Mouse (Mus musculus) fibroblast of lung, adult 2 months (primary cell): ENCODE measurements around the gene Ufc1.
"Not testable (repeated sequence)": the region's sequence is repeated elsewhere in the genome, so short reads cannot be mapped to it uniquely, and the experiment has no call there.

Source experiments
- DNase-seq: peaks from one replicate; pipeline ENCODE4 v3.0.0-alpha.2; 2011; ENCODE audit warnings: low read depth

Gene Ufc1

DNA sequence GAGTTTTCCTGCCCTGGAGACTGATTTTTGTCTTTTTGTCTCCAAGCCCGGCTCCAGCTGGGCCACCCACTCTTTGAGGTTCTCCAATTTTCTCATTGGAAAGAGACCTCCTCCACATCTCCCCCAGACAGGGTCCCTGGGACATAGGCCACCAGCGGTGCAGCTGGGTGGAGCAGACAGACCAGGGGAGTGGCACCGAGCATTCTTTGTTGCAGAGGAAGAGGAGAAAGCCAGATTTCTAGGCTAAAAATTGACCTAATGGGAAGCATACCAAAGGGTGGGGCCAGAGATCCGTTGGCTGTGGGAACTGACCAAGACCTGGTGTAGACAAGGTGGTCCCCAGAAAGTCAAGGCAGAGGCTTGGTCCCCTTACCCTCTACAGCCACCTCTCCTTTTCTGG, 46.9 kb downstream of the Ufc1 start:
- no peak for DNase-seq

DNA sequence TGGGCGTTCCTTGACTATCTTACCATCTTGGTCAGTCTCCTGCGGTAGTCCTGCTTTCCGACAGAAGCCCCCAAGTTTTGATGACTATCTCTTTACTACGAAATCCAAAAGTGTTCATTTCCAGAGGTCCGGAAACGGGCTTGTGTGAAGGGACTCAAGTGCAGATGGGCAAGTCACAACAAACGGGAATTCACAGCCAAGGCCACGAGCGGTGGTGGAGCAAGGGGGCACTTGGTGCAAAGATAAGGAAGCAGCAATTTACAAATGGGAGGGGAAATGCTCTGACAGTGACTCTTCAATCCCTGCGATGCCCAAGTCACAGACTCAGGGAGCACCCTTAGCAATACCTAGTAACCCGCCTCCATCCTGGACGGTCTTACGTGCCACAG, 47.4 kb downstream of the Ufc1 start:
- DNase-seq: no peak

DNA sequence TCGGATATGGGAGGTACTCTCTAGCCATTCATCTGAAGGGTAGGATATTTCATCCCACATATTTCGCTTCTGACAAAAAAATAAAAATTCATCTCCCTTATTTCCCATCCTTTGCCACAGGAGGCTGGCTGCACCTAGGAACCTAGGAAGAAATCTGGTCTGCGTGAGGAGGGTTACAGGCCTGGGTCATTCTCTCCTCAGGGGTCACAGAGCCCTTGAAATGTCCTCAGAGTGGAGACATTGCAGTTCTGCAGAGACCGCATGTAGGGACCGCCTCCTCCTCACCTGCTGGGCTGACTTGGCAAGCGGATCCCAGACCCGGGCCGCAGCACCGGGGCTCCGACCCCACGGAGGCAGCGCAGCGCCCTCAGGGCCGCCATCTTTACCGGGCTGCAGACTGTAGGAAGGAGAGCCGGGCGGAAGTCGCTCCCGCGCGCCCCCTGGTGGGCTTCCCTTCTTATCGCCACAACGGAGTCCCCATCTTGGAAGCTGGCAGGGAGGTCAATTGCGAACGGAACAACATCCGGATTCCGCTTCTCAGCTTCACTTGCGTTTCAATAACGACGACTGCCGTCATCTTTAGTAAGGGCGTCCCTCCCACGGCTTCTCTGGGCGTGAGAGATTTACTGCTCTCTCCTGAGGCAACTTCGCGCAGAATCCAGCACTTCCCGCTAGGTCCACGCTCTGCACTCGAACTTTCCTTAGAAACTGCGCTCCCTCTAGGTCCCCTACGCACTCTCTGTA, 47.9 kb downstream of the Ufc1 start:
- peak; percentile 99 for DNase-seq

DNA sequence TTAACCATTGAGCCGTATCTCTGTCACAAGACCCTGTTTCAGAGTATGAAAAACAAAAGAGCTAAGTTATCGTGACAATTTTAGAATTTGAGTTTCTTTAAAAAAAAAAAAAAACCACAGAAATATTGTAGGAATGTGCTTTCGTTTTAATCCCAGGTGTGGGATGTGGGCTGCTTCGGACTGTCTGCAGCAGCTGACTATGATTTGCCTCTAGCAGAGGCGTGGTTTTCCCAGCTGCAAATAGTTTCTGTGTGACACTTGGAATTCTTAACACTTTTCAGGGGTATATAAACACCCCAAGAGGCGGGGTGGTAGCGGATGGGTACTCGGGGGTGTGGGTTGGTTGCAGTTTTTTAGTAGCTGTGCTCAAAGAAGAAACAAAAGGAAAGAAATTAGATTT, 49.5 kb downstream of the Ufc1 start:
- DNase-seq: no peak

DNA sequence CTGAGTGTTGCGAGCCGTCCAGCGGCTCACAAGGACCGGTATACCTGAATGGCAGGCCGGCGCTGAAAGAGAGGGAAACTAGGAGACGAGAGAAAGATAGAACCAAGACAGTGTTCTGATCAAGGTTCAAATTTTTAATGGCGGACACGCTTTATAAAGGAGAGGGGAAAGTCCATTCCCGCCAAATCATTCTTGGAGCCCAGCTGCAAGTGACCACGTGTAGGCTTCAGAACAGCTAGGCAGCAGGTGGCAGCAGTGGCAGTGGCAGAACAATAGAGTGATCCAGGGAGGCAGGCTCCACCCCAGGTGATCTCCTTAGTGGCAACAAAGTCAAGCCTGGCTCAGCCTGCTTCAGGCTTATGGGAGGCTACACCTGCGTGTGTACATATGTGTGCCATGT, 52.9 kb downstream of the Ufc1 start:
- DNase-seq: not testable (repeated sequence)

DNA sequence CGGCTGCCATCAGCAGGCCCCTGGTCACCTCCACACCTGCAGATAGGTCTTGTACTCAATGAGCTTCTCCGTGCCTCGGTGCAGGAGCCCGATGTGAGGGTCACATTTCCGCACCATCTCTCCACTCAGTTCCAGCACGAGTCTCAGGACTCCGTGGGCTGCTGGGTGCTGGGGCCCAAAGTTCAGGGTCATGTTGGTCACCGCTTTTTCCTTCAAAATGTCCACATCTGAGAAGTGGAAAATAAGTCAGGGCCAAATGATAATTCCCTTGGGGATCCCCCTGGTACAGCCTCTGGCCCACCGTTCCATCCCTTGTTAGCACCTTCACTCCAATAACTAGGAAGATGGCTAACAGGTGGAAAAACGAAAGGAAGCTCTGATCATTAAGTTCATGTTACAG, 53.9 kb downstream of the Ufc1 start:
- no peak for DNase-seq

DNA sequence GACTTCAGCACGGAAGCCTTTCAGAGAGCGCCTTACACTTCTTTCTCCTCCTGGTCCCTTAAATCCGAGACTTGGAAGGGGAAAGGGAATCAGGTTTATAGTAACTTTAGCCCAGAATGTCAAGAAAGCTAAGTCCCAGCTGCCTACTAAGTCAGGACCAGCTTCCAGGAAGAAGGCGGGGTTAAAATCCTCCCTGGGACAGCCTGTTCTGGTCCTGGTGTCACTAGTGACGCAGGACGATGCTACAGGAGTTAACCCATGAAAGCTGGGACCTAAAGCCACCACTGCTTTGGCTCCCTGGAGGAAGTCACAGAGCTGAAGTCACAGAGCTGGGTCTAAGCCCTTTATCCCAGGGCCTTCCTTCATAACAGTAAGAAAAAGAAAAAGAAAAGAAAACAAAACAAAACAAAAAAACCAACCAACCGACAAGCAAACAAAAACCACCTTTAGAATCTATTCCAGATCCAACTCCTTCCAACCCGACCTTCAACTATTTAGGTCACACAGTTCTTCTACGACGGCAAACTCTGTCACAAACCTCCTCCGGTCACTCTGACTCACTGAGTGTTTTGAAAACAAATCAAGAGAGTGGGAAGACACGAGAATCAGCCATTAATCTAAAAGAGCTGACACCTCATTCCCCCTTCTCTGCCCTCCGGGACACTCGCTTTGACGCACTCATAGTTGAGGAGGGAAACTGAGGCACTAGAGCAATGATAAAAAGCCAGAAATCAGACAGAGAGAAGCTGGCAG, 54.7 kb downstream of the Ufc1 start:
- no peak for DNase-seq
